Mouse (Mus musculus) embryonic fibroblast, embryonic 13.5 days (primary cell): ENCODE data around the gene Olfr1318.

Source experiments
- CTCF ChIP-seq: IDR thresholded peaks from 2 replicates; pipeline ENCODE4 v1.5.1; 2011; ENCODE audit warnings: mild to moderate bottlenecking, control low read depth, low read length, moderate library complexity, borderline replicate concordance; ENCODE audit not compliant: insufficient read depth
- POLR2A ChIP-seq: IDR thresholded peaks from 2 replicates; pipeline ENCODE4 v1.6.1; 2011; ENCODE audit warnings: low read depth, mild to moderate bottlenecking, control low read depth, low read length, moderate library complexity

GRCm38 (mm10) chr2:112153898-112154297, at the start of gene Olfr1318:
- no peak for TF ChIP-seq CTCF
- TF ChIP-seq POLR2A, result no peak
